Mouse (Mus musculus): ENCODE results near the gene Aplf.

GRCm38 (mm10) chr6:87594188-87594587 lies 77.8 kb downstream of the Aplf start:
- no peak for TF ChIP-seq CTCF (IDR thresholded peaks at IDR 0.05; ENCODE audit: borderline replicate concordance, control insufficient read depth, extremely low read depth, insufficient read depth, low read length, poor library complexity)
- TF ChIP-seq POLR2A (IDR thresholded peaks at IDR 0.05; ENCODE audit: control insufficient read depth, extremely low read depth, insufficient read depth, low read length, poor library complexity) = no peak
